ENCODE assay signal across 9 mouse cellular contexts in the genomic region with DNA sequence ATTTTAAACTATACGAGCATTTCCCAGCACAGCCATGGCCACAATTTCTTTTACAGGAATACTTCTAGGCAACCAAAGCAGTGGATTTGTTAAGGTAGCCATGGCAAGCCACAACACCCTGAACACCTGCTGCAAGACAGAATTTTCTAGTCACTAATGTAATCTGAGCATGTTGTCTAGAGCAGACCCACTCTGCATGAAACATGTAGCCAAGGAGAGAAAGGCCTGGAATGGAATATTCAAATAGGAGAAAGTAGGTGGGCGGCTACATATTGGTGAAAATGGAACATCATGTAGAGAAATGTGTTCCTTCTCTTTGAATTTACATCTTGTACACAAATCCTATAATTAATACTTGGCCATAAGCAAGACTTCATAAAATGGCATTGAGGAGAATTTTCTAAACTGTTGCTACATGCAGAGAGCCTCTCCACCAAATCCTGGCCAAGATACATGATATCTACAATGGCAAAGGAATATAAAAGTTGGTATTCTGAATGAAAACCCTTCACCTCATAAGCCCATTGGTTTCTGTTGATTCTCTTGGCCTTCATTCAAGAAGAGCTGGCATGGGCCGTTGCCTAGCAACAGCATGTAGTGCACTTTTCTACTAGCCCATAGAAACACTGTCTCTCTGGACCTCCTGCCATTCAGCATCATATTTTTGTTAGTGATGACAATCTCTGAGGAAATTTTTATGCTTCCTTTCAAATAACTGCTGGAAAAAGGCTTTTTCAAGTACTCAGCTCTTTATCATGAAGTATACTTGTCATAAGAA.
DNase-seq lines count a peak whose midpoint lies in the region; ATAC-seq and TF ChIP-seq lines count a peak whose summit lies in the region.
"Had no signal": no experiment of that assay in that cellular context is flagged by ENCODE, and none has a peak within 500 bp of the region (broad histone marks: within the 10 kb centered on the region; RNA-seq: fewer than 3 reads in every experiment).

No protein-coding gene starts in this region.

- H3K4me3 ChIP-seq in lung, postnatal 0 days (ENCODE audit: low read depth, low read length): no peak overlapping the region
- H3K4me3 ChIP-seq in layer of hippocampus, adult 2 months: no peak overlapping the region
- H3K4me3 ChIP-seq: left cerebral cortex, adult 2 months had no signal

- no peak for TF ChIP-seq CTCF in lung, postnatal 0 days (IDR thresholded peaks at IDR 0.05)
- TF ChIP-seq CTCF in layer of hippocampus, adult 2 months (conservative IDR thresholded peaks at IDR 0.05): no peak

- no peak overlapping the region for H3K27ac ChIP-seq in lung, postnatal 0 days (ENCODE audit: low read length)
- peak overlapping the region; percentile 68 for H3K27ac ChIP-seq in layer of hippocampus, adult 2 months
- H3K27ac ChIP-seq: left cerebral cortex, adult 2 months had no signal

- H3K9ac ChIP-seq in lung, postnatal 0 days (replicated peaks; ENCODE audit: low read depth): no peak overlapping the region

- no peaks in the 10 kb centered on the region for H3K4me1 ChIP-seq in lung, postnatal 0 days (ENCODE audit: insufficient read depth, low read depth, low read length)

- no peak for ATAC-seq in lung, postnatal 0 days

- H3K4me2 ChIP-seq in lung, postnatal 0 days (replicated peaks; ENCODE audit: low read depth, low read length): no peak overlapping the region

- no peaks in the 10 kb centered on the region for H3K27me3 ChIP-seq in lung, postnatal 0 days (replicated peaks; ENCODE audit: insufficient read depth, low read length)

- 84% methylated on average over 3 of the region's 3 CpGs for WGBS in lung, postnatal 0 days

- DNase-seq in adrenal gland, adult 2 months: peak; percentile 4
- DNase-seq in adrenal gland, adult 8-10 months: no peak
- DNase-seq in lung, postnatal 36 days: peak; percentile 15
- DNase-seq in lung, postnatal 0 days (ENCODE audit: low spot score): no peak
- DNase-seq in layer of hippocampus, adult 2 months (ENCODE audit: low spot score in 2 of 2): peak; percentile 58 to 72
- DNase-seq in right cerebral cortex, postnatal 10 days (ENCODE audit: low spot score in 2 of 2): peak; percentile 82 to 85
- no peak for DNase-seq in thymus, postnatal 36 days
- no peak for DNase-seq in thymus, postnatal 25 days

- TF ChIP-seq EP300 in lung, postnatal 0 days (IDR thresholded peaks at IDR 0.05): no peak

- H3K36me3 ChIP-seq in lung, postnatal 0 days (ENCODE audit: insufficient read depth, low read length): no peaks in the 10 kb centered on the region

- H3K9me3 ChIP-seq in lung, postnatal 0 days (ENCODE audit: low read length): no peaks in the 10 kb centered on the region

Comparison
In these comparisons a context has a peak if more than half of its experiments do, and no peak if none do; other contexts are left out.
1. DNase-seq: peak in adrenal gland, adult 2 months (single experiment), lung, postnatal 36 days (single experiment), layer of hippocampus, adult 2 months (2 of 2) and right cerebral cortex, postnatal 10 days (2 of 2); none in adrenal gland, adult 8-10 months (single experiment), lung, postnatal 0 days (single experiment), thymus, postnatal 36 days (0 of 2) and thymus, postnatal 25 days (single experiment).